Mouse (Mus musculus) naive thymus-derived CD4-positive, alpha-beta T cell, adult 2 months (primary cell): ENCODE measurements at regions not wholly inside any gene's neighbourhood (a gene's known extent, or its start where the extent isn't known, plus 50 kb on each side); places are given as distances from the start of the nearest gene placed in this dataset.

Experiments used
- DNase-seq: peaks from one replicate; pipeline ENCODE4 v3.0.0-alpha.2; 2011; ENCODE audit warnings: low read depth

GRCm38 (mm10) chr19:28732998-28733397, 53.1 kb upstream of the Glis3 start:
- DNase-seq = no peak

GRCm38 (mm10) chr19:28733781-28734180, 53.9 kb upstream of the Glis3 start:
- DNase-seq = no peak

GRCm38 (mm10) chr19:28743176-28743793, 63.4 kb upstream of the Glis3 start:
- no peak for DNase-seq

- DNase-seq = no peak
Observed at GRCm38 (mm10) chr19:28745105-28745504, 65.2 kb upstream of the Glis3 start.

DNA sequence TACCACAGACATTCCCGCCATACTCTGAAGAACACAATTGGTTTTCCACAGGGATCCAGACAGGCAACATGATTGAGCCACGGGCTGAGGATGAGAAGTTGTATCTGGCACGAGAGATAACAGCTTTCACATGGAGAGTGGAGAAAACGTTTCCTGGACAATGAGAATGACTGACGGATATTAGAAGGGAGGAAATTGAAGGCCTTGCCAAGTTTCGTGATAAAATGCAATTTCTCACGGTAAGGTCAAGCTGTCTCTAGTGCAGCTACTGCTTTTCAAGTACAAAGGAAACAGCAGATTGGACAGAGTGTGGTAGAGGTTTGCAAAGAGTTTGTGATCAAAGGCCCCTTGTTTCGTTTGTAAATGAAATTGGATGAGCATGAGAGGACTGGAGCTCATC, 65.7 kb upstream of the Glis3 start:
- DNase-seq = no peak

- DNase-seq = no peak
Observed at GRCm38 (mm10) chr19:28751091-28751490, 71.2 kb upstream of the Glis3 start.

DNA sequence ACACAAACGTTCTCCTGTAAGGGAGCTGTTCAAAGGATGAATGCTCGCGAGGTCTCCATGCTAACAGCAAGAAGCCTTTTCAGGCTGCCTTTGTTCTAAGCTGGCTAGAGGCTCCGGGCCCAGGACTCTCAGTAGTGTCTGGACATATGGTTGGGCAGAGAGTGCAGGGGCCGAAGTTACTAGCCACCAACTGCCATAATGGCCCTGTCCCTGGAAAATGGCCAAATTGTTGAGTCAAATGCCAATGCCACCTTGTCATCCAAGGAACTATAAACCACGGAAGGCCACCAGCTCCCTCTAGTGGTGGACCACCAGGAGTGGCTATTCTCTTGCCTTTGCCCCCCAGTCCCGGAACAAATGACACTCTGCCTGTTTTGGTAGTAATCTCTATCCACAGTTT, 76.0 kb upstream of the Slc1a1 start:
- peak; percentile 33 for DNase-seq

- no peak for DNase-seq
Observed at GRCm38 (mm10) chr19:28764795-28765360, 70.0 kb upstream of the Slc1a1 start.

DNA sequence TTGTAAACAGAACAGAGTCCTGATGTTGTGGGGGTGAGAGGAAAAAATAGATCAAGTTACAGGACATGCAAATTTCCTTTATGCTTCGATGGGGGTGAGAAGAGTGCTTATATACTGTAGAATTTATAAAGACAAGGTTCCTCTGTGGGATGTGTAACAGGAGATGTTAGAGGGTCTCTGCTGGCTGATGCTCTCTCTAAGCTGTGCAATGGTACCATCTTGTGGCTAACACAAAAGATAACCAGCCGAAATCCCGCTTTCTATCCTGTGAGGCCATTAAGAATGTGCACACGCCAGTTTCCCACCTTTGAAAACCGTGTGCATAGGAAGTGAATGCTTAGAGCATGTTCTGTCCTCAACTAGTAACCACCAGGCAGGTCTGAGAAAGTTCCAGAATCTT, 66.6 kb upstream of the Slc1a1 start:
- DNase-seq = no peak

- no peak for DNase-seq
Observed at GRCm38 (mm10) chr19:28770419-28770818, 64.4 kb upstream of the Slc1a1 start.

DNA sequence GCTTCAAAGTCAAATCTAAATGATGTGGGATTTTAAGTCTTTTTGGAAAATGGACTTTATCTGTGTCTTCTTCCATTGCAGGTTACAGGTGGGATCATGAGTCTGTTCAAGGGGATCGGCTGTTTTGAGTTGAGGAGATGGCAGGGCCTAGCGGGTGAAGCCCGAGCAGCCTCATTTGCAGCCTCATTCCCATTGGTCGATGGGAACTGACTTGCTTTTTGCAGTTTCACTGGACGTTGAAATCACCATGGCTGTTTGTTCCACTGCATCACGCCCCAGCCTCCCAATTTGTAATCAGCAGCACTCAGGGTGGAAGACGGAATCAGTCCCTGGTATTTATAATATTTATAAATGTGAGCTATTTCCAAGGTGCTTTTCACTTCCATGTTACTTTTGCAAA, 63.0 kb upstream of the Slc1a1 start:
- no peak for DNase-seq

DNA sequence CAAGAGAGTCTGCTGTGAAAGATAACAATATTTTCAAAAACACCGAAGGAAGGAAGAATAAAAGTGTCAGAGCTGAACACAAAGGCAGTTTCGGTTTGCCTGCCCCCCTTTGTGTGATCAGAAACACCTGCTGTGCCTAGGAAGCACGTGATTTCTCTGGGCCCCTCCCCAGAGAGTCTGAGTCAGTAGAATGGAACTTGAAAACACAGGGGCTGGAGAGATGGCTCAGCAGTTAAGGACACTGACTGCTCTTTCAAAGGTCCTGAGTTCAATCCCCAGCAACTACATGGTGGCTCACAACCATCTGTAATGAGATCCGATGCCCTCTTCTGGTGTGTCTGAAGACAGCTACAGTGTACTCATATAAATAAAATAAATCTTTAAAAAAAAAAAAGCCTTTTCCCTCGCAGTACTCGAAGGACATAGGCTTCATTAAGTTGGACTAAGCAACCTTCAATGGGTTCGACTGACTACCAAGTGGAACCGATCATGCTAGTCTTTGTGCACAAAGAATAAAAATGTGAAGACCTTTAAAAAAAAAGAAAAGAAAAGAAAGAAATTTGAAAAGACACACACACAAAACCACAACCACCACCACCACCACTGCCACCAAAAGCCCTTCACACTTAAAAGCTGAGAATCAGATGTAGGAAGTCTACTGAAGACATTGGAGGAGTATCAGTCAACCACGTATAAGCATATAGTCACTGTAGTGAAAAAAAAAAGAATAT, 61.8 kb upstream of the Slc1a1 start:
- DNase-seq = peak; percentile 13

GRCm38 (mm10) chr19:28776868-28777267, 58.0 kb upstream of the Slc1a1 start:
- DNase-seq = no peak

DNA sequence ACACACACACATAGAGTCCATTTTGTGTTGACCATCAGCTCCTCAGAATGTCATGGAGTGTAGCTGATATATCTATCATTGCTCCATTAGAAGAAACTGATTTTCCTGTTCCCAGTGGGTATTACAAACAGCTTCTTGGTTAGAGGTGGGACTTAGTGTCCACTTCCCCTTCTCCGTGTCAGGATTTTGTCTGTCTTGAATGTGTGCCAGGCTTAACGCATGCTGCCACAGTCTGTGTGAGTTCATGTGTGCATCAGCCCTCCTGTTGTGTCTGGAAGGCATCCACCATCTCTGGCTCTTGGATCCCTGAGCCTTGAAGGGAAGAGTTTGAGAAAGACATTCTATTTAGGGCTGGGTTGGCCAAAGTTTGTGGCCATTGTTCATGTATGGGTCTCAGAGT, 57.2 kb upstream of the Slc1a1 start:
- no peak for DNase-seq

GRCm38 (mm10) chr19:28778386-28778785, 56.5 kb upstream of the Slc1a1 start:
- no peak for DNase-seq

DNA sequence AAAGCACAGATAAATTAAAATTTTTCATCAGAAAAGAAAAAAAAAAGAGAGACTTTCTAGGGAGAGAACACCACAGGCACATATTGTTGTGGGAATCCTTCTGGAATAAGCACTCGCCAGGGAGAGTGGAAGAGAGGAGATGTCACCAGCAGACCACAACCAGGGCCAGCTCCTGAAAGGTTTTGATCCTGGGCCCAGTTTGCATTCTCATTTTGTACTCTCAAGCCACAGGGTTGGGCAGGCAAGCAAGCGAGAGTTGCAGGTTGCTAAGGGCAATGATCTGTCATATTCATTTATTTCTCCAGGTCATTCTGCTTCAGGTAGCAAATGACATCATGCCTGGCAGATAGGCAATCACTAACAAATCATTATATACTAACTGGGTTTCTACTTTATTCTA, 52.9 kb upstream of the Slc1a1 start:
- DNase-seq = no peak
